Mouse (Mus musculus): ENCODE results near the gene Nudcd3. TPM values are rescaled to one million over a fixed set of nuclear protein-coding genes. Genes with fewer than 3 reads are reported as not detected.

Gene Nudcd3
- polyA plus RNA-seq, 2 experiments from 2014 or later: 28.9 to 32.6 TPM

DNA sequence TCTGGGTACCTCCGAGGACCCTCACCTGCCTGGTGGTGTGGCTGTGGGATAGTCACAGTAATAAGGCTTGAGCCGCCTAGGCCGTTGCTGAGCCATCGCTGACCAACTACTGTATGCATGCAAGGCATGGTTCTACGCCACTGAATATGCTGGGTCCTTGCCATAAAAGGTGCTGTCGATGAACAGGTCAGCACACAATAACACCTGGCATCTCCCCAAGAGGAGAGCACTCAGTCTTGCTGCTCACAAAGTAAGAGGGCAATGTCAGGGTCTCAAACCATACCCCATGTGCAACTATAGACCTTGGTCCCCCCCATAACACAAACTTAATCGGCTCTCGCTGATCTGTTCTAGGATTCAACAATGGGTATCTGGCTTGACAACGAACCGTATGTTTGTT is 141.1 kb downstream of the Nudcd3 start:
- ATAC-seq: no peak

Other genes with a start within 250 kb of the Nudcd3 start
- 10 to 100 TPM; 25.6 to 26.7 TPM for gene Ykt6, start 244.7 kb downstream of the Nudcd3 start, polyA plus RNA-seq (2017; shearing (Covaris generic))
- 10 to 100 TPM in 1 of 2 experiments, 1 to 10 TPM in 1; 4.3 to 16.1 TPM for gene Camk2b, start 134.1 kb downstream of the Nudcd3 start, polyA plus RNA-seq (2017; shearing (Covaris generic))
- not detected for gene A730071L15Rik, start 386 bp downstream of the Nudcd3 start, polyA plus RNA-seq (2017; shearing (Covaris generic))
- not detected for gene Npc1l1, start 29.7 kb upstream of the Nudcd3 start, polyA plus RNA-seq (2017; shearing (Covaris generic))
- 10 to 100 TPM; 81.0 to 91.5 TPM for gene Ddx56, start 67.4 kb upstream of the Nudcd3 start, polyA plus RNA-seq (2017; shearing (Covaris generic))
- 10 to 100 TPM; 67.7 to 68.5 TPM for gene Tmed4, start 74.5 kb upstream of the Nudcd3 start, polyA plus RNA-seq (2017; shearing (Covaris generic))
- 100 to 1,000 TPM; 121 to 141 TPM for gene Ogdh, start 91.2 kb upstream of the Nudcd3 start, polyA plus RNA-seq (2017; shearing (Covaris generic))
- 10 to 100 TPM; 42.3 to 51.7 TPM for gene Zmiz2, start 188.7 kb upstream of the Nudcd3 start, polyA plus RNA-seq (2017; shearing (Covaris generic))
- 1,000 to 10,000 TPM; 2,979 to 3,385 TPM for gene Ppia, start 215.0 kb upstream of the Nudcd3 start, polyA plus RNA-seq (2017; shearing (Covaris generic))
- gene H2afv, start 244.0 kb upstream of the Nudcd3 start, polyA plus RNA-seq (2017; shearing (Covaris generic)): 100 to 1,000 TPM; 207 to 221 TPM

Measured in activated CD4-positive, CD25-positive, alpha-beta regulatory T cell, adult 4 months (primary cell).